Mouse (Mus musculus) liver, adult (tissue): ENCODE results near the gene Hist1h4d.

Experiments
- GATA4 ChIP-seq: IDR thresholded peaks from 2 replicates; pipeline ENCODE4 v1.6.1; 2014; ENCODE audit warnings: mild to moderate bottlenecking, low read length; ENCODE audit not compliant: insufficient replicate concordance

The Hist1h4d gene

DNA sequence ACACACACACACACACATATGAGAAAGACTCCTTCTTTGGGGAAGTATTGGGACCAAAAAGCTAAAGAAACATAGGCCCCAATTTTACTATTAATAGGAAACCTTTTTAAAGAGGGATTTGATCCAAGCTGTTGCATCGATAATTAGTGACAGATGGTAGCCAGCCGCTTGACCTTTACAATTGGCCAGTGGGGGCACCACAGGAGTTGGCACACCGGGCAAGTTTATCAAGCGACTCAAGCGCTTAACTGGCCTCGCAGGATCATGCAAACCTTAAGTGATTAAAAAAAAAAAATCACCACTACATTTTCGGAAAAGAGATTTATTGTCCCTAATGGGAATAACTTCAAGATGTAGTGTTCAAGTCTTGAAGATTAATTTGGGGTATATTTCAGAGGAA, 11.2 kb downstream of the Hist1h4d start:
- TF ChIP-seq GATA4: no peak

DNA sequence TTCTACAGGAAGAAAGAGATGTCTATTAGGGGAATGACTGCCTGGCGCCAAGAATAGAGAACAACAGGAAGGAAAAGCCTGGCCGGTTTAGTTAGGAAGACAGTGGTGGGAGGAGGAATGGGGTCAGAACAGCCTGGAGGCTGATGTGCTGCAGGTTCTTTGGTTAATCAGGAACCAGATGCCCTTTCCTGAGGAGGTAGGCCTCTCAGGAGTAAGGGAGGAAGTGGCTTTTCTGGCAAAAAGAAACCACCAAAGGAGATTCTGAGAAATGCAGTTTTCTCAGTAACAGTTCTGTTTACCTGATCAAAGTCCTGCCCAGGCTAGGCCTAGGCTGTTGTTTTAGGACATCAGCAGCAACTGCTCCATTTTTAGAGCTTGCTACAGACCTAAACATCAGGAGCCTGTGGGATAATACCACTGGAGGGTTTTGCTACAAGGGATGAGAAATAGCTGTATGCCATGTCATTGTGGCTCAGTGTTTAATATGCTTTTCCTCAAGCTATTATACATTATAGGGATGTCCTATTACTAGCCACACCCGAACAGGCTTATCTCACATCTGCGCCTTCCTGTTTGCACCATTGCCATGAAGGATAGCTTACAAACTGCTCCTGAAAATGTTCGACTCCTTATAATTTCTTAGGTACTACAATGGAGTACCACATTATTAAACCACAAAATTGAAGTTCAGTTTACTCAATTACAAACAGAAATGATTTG, 11.8 kb downstream of the Hist1h4d start:
- TF ChIP-seq GATA4: no peak

GRCm38 (mm10) chr13:23595185-23595584, 13.8 kb downstream of the Hist1h4d start:
- no peak for TF ChIP-seq GATA4

- no peak for TF ChIP-seq GATA4
Measured at GRCm38 (mm10) chr13:23595622-23596372, 14.4 kb downstream of the Hist1h4d start.

- no peak for TF ChIP-seq GATA4
Measured at GRCm38 (mm10) chr13:23597957-23598356, 16.6 kb downstream of the Hist1h4d start.

- TF ChIP-seq GATA4: no peak
Measured at GRCm38 (mm10) chr13:23603182-23603699, 21.8 kb downstream of the Hist1h4d start.

DNA sequence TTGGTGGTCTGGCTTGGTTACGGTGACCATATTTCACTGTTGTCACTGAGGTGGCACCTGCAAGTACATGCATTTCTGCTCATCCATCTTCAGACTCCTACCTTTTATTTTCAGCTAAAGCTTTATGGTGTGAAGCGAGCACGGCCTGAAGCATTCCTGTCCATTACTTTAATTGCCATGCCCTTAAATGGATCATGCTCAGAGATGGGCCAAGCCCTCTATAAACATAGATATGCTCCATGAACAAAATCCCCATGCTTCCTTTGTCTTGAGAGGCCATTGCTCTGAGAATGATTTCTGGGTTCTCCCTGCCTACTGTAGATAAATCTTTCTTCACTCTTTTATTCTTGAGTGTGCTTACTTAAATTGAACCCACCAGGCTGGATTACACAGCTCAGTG, 23.1 kb downstream of the Hist1h4d start:
- TF ChIP-seq GATA4: no peak

DNA sequence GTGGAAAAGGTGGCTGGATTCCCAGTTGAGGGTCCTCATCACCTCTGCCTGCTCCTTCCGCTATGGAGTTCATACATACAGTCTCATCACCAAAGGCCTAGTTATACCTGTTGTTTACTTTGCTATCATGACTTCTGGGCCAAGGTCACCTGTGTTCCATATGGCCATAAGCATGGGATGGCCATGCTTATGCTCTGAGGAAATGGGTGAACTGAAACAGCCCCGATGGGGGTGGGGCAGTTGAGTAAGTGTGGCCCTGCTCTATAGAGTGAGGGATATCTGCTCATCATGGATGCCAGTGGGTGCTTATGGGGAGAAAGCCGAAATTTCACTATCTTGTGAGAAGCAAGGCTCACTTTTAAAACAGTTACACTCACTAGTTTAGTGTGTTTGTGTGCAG, 23.7 kb downstream of the Hist1h4d start:
- no peak for TF ChIP-seq GATA4

GRCm38 (mm10) chr13:23609209-23609608, 27.8 kb downstream of the Hist1h4d start:
- no peak for TF ChIP-seq GATA4

DNA sequence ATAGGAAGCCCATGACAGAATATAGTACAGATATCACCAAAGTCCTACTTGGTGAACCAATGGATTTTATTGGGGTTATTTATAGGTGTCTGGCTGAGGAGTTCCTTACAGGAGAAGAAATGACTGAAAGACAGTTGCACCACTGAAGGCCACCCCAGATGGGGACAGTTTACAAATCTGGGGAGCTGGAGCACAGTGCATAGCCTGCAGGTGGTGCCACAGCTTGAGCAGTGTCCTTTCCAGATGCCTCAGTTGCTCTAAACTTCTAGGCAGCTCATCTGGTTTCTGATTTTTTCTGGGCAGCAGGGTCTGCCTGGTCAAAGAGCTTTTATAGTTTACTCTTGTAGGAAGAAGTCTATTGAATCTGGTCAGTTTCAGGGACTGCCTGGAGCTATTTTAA, 28.4 kb downstream of the Hist1h4d start:
- no peak for TF ChIP-seq GATA4

GRCm38 (mm10) chr13:23610393-23610792, 29.0 kb downstream of the Hist1h4d start:
- TF ChIP-seq GATA4: no peak

DNA sequence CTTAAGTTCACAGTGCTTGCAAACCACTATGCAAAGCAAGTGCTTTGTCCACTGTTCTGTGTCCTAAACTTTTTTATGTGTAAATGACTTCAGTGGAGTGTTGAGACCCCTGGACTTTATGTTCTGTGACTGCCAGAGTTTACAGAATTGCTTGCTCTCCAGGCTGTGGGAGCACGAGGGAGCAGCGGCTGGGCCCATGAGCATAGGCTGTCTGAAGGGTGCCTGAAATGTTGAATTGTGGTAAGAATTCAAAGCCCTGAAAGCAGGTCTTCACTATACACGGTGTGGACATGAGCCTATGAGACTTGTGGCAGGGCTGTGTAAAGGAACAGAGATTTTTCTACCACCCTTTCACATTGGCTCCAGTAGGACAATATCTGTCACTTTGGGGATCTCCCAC, 30.2 kb downstream of the Hist1h4d start:
- no peak for TF ChIP-seq GATA4

- TF ChIP-seq GATA4: no peak
Measured at GRCm38 (mm10) chr13:23620056-23620732, 38.8 kb downstream of the Hist1h4d start.

DNA sequence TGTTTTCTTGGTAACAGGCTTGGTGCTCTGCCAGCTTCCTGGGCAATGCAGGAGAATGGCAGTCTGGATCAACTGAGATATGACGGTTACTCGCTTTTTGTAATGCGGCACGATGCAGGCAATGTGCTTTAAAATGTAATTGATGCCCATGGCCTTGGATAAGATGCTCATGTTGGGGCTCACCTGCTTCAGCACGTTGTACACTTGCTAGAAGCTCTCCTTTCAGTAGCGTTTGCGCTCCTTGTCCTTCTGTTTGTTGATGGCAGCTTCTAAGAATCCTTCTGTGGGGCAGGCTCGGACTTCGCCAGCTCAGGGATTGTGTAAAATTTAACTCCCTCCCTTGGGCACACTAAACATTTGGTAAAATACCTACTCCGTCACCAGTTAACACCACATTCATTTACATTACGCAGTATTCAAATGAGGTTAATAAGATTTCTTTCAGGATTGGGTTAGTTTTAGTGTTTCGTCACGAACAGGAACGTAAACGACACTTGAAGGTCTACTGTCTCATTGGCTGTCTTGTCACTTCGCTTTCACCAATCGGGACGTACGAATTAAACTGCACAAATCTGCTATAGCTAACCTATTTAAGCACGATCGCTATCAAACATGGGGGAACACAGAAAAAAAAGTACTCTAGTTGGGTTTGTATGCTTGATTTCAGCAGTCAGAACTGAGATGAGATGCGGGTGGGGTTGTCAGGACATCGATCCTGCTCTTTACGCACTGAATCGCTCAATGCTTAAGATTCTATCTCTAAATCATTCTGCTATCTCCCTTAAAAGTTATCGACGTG, 39.5 kb downstream of the Hist1h4d start, which contains the start of gene Hist1h2be:
TSS of gene Hist1h2be (minus strand) at position 392 of the 799 bp plus-strand sequence.
- peak; percentile 47; the same call in 1 of the 2 replicates for TF ChIP-seq GATA4
